Mouse (Mus musculus) megakaryocyte, embryonic 14.5 days (primary cell): ENCODE results near the gene Abcb9. TPM values are rescaled to one million over a fixed set of nuclear protein-coding genes. Genes with fewer than 3 reads are reported as not detected.
A peak's percentile ranks its signal among the peaks of the same experiment; 100 is the strongest.

Experiments used
- H3K27me3 ChIP-seq: replicated peaks from 2 replicates; pipeline ENCODE3; 2012; ENCODE audit warnings: inconsistent platforms
- H3K36me3 ChIP-seq: replicated peaks from 2 replicates; pipeline ENCODE3; 2012; ENCODE audit warnings: low read length, inconsistent platforms, mixed read lengths
- H3K4me1 ChIP-seq: 2 replicates; pipeline ENCODE4 v1.6.1; 2012; ENCODE audit warnings: inconsistent platforms
- H3K4me3 ChIP-seq: replicated peaks from 2 replicates; pipeline ENCODE3; 2012; ENCODE audit warnings: moderate library complexity, mild to moderate bottlenecking, inconsistent platforms
- H3K9me3 ChIP-seq: 2 replicates; pipeline ENCODE4 v1.6.1; 2012; ENCODE audit warnings: inconsistent platforms
- FLI1 ChIP-seq: IDR thresholded peaks from 2 replicates; pipeline ENCODE4 v1.6.1; 2012; ENCODE audit warnings: low read length, inconsistent platforms, mixed read lengths
- GATA1 ChIP-seq: IDR thresholded peaks from 3 replicates; pipeline ENCODE4 v1.6.1; 2012; ENCODE audit warnings: mixed read lengths, low read length, inconsistent platforms, borderline replicate concordance
- polyA plus RNA-seq: library from polyadenylated mRNA; stranded (reverse); fragments of >175 nt; gene quantifications from 2 replicates; pipeline ENCODE4 v1.2.3, GENCODE M21; 2012; ENCODE audit warnings: low replicate concordance; ENCODE audit not compliant: insufficient read depth

Gene Abcb9
- polyA plus RNA-seq, 1 experiment: 23.8 TPM

GRCm38 (mm10) chr5:124082447-124082846 is 13.2 kb downstream of the Abcb9 start:
- peaks cover 38% of the 10 kb centered on the region for H3K36me3 ChIP-seq
- peak overlapping the region; percentile 10 for H3K4me3 ChIP-seq
- peaks cover 92% of the 10 kb centered on the region for H3K4me1 ChIP-seq
- no peaks in the 10 kb centered on the region for H3K9me3 ChIP-seq
- TF ChIP-seq GATA1: no peak
- TF ChIP-seq FLI1: no peak
- peaks cover 3% of the 10 kb centered on the region for H3K27me3 ChIP-seq

DNA sequence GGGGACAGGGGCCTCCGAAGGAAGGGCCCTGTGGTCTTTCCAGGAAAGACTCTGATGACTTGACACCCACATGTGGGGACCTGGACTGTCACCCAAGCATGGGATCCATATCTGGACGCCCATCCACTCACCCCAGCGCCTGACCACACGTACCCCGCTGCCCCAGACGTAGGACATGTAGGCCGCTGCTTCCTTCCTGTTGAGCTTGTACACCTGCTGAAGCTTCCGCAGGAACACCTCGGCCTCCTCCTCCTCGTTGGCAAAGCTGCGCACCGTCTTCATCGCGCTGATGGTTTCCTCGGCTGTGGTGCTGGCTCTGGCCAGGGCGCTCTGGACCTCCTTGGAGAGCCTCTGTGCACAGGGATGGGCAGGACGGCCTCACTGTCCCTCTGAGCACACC is 15.7 kb downstream of the Abcb9 start:
- no peaks in the 10 kb centered on the region for H3K27me3 ChIP-seq
- H3K4me1 ChIP-seq: peaks cover 100% of the 10 kb centered on the region
- H3K36me3 ChIP-seq: peaks cover 55% of the 10 kb centered on the region
- no peak for TF ChIP-seq FLI1
- TF ChIP-seq GATA1: no peak
- H3K4me3 ChIP-seq: peak overlapping the region; percentile 74
- H3K9me3 ChIP-seq: no peaks in the 10 kb centered on the region

GRCm38 (mm10) chr5:124078794-124079416 is 16.7 kb downstream of the Abcb9 start:
- H3K9me3 ChIP-seq: no peaks in the 10 kb centered on the region
- peaks cover 100% of the 10 kb centered on the region for H3K4me1 ChIP-seq
- no peak for TF ChIP-seq GATA1
- TF ChIP-seq FLI1: no peak
- no peaks in the 10 kb centered on the region for H3K27me3 ChIP-seq
- H3K4me3 ChIP-seq: no peak overlapping the region
- peaks cover 55% of the 10 kb centered on the region for H3K36me3 ChIP-seq

DNA sequence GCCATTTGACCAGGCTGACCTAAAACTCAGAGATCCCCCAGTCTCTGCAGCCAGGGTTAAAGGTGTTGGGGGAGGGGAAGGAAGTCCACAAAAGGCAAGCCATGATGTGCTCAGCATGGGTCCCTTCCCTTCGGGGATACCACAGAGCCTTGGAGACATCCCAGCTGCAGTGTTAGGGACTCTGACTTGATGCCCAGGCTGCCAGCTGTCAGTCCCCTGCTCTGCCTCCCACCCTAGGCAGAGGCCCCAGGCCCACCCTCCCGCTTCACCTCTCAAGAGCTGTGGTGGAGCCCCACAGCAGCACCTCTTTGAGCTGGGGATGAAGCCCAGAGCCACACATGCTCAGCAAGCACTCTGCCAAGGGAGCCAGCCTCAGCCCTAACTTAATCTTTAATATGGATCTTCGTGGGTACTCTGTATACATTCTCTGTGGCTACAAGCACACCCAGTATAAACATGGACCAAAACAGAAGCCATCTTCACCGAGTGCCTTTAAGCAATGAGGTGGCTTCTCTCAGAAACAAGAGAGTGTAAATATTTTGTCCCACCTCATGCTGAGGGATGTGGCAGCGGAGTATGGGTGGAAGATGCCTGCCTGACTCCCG is 17.6 kb downstream of the Abcb9 start:
- TF ChIP-seq FLI1 (no peak), GATA1 (no peak)
- H3K27me3 ChIP-seq: no peaks in the 10 kb centered on the region
- H3K4me3 ChIP-seq: peak overlapping the region; percentile 0
- peaks cover 100% of the 10 kb centered on the region for H3K4me1 ChIP-seq
- H3K9me3 ChIP-seq: no peaks in the 10 kb centered on the region
- H3K36me3 ChIP-seq: peaks cover 55% of the 10 kb centered on the region

DNA sequence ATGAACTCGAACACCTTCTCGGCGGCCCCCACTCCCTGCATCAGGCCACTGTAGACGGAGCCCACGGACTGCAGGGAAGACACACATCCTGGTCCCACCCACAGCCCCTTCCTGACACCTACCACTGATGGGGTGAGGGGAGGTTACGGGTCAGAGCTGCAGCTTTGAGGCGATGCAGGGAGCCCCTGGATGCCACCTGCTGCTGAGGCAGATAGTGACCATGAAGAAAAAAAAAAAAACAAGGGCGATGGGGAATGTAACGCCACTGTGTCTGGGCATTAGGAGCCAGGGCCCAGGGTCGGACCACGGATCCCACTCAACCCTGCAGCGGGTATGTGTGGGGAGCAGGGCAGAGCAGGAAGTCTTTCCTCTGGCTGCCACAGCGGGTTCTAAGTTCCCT is 18.4 kb downstream of the Abcb9 start:
- TF ChIP-seq FLI1 (no peak), GATA1 (no peak)
- Histone ChIP-seq H3K4me3 (no peak overlapping the region), H3K27me3 (no peaks in the 10 kb centered on the region), H3K36me3 (peaks cover 53% of the 10 kb centered on the region), H3K9me3 (no peaks in the 10 kb centered on the region), H3K4me1 (peaks cover 97% of the 10 kb centered on the region)

GRCm38 (mm10) chr5:124076559-124076958 is 19.0 kb downstream of the Abcb9 start:
- Histone ChIP-seq H3K9me3 (no peaks in the 10 kb centered on the region), H3K4me3 (no peak overlapping the region), H3K4me1 (peaks cover 97% of the 10 kb centered on the region), H3K36me3 (peaks cover 55% of the 10 kb centered on the region), H3K27me3 (no peaks in the 10 kb centered on the region)
- TF ChIP-seq GATA1: no peak

DNA sequence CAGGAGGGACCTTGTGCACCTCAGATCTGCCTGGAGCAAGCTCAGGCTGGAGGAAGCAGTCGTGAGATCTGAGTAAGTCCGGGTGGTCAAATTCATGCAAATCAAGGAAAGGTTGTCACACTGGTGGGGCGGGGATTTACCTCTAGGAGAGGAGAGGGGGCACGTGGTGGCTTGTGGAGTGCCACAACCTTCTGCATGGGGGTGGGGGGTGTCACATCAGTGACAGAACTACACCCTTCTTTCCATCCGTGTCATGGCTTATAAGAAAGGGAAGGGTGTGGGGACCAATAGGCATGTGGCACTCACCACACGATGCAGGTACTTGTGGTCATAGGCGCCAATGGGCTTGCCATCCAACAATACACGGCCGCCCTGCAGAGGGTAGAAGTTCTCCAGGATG is 19.9 kb downstream of the Abcb9 start:
- Histone ChIP-seq H3K27me3 (no peaks in the 10 kb centered on the region), H3K9me3 (no peaks in the 10 kb centered on the region), H3K4me1 (peaks cover 97% of the 10 kb centered on the region), H3K36me3 (peaks cover 53% of the 10 kb centered on the region), H3K4me3 (peak overlapping the region; percentile 65)
- TF ChIP-seq GATA1 (no peak), FLI1 (no peak)

GRCm38 (mm10) chr5:124074845-124075307 is 20.7 kb downstream of the Abcb9 start:
- peaks cover 55% of the 10 kb centered on the region for H3K36me3 ChIP-seq
- peaks cover 96% of the 10 kb centered on the region for H3K4me1 ChIP-seq
- H3K4me3 ChIP-seq: peak overlapping the region; percentile 82
- no peaks in the 10 kb centered on the region for H3K9me3 ChIP-seq
- TF ChIP-seq FLI1 (no peak), GATA1 (no peak)
- H3K27me3 ChIP-seq: no peaks in the 10 kb centered on the region

- no peaks in the 10 kb centered on the region for H3K27me3 ChIP-seq
- no peak for TF ChIP-seq FLI1
- no peak for TF ChIP-seq GATA1
- peaks cover 84% of the 10 kb centered on the region for H3K4me1 ChIP-seq
- peak overlapping the region; percentile 46 for H3K4me3 ChIP-seq
- H3K36me3 ChIP-seq: peaks cover 52% of the 10 kb centered on the region
- no peaks in the 10 kb centered on the region for H3K9me3 ChIP-seq
These were observed 21.9 kb downstream of the Abcb9 start for GRCm38 (mm10) chr5:124073682-124074081.

DNA sequence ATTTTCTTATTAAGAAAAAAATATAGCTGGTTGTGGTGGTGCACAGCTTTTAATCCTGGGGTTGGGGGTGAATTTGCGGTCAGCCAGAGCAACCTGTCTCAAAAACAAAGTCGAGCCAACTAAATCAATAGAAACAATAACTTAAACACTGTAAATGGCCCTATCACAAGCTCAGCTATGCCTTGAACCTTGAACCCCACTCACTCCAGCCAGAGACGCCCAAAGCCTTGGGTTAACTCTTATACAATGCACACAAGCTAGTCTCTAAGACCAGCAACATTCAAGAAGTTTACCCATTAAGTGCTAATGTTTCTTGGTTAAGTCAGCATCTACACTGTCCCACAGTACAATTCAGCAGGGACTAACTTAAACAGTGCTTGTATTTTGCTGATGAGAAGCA is 25.9 kb downstream of the Abcb9 start:
- TF ChIP-seq GATA1 (no peak), FLI1 (no peak)
- Histone ChIP-seq H3K9me3 (no peaks in the 10 kb centered on the region), H3K36me3 (peaks cover 48% of the 10 kb centered on the region), H3K27me3 (no peaks in the 10 kb centered on the region), H3K4me1 (peaks cover 50% of the 10 kb centered on the region), H3K4me3 (no peak overlapping the region)
